Mouse (Mus musculus) limb, embryonic 12.5 days (tissue): ENCODE measurements around the gene Gm12248. TPM values are rescaled to one million over a fixed set of nuclear protein-coding genes. Genes with fewer than 3 reads are reported as not detected.
"Not testable (repeated sequence)": the region's sequence is repeated elsewhere in the genome, so short reads cannot be mapped to it uniquely, and the experiment has no call there.

Experiments used
- ATAC-seq: fragments of 200-750 bp; cut with Nextera tagmentation; 2 replicates; pipeline ENCODE4 v1.8.0; 2017; ENCODE audit warnings: low read depth, moderate TSS enrichment; ENCODE audit not compliant: insufficient number of reproducible peaks, insufficient read depth, low FRiP score, low TSS enrichment
- H3K27ac ChIP-seq: fragments of 300-500 bp; sonication (generic); 2 replicates; pipeline ENCODE4 v1.5.1; 2016; ENCODE audit warnings: mild to moderate bottlenecking, moderate library complexity
- H3K27me3 ChIP-seq: fragments of 300-500 bp; sonication (generic); 2 replicates; pipeline ENCODE4 v1.6.1; 2016; ENCODE audit warnings: mild to moderate bottlenecking, moderate library complexity
- H3K36me3 ChIP-seq: fragments of 300-500 bp; sonication (generic); 2 replicates; pipeline ENCODE4 v1.6.1; 2016; ENCODE audit warnings: mild to moderate bottlenecking, moderate library complexity
- H3K4me1 ChIP-seq: fragments of 300-500 bp; sonication (generic); replicated peaks from 2 replicates; pipeline ENCODE4 v1.6.1; 2016
- H3K4me2 ChIP-seq: fragments of 300-500 bp; sonication (generic); 2 replicates; pipeline ENCODE4 v1.6.1; 2016; ENCODE audit warnings: mild to moderate bottlenecking, moderate library complexity
- H3K4me3 ChIP-seq: fragments of 300-500 bp; sonication (generic); replicated peaks from 2 replicates; pipeline ENCODE4 v1.5.1; 2016; ENCODE audit warnings: mild to moderate bottlenecking
- H3K9ac ChIP-seq: fragments of 300-500 bp; sonication (generic); replicated peaks from 2 replicates; pipeline ENCODE4 v1.6.1; 2016; ENCODE audit warnings: mild to moderate bottlenecking, moderate library complexity
- H3K9me3 ChIP-seq: fragments of 300-500 bp; sonication (generic); 2 replicates; pipeline ENCODE4 v1.6.1; 2016; ENCODE audit warnings: mild to moderate bottlenecking, moderate library complexity
- WGBS: fragments of 180-500 bp; shearing (Covaris S2); methylation state at CpG from one replicate; pipeline ENCODE4 v1.1.7; 2016; 5-methylcytosine and 5-hydroxymethylcytosine counted together
- polyA plus RNA-seq: library from polyadenylated mRNA; unstranded; fragments of >200 nt; fragmentation: Nextera tagmentation; extraction: Ambion mirVana; gene quantifications from 2 replicates; pipeline ENCODE4 v1.2.1, GENCODE M21; 2016

Gm12248 gene
- polyA plus RNA-seq, 1 experiment from 2014 or later = not detected

- no peak for ATAC-seq
- H3K27ac ChIP-seq = no peak overlapping the region
- H3K27me3 ChIP-seq = no peaks in the 10 kb centered on the region
- 76% methylated on average over 4 of the region's 4 CpGs for WGBS
- H3K4me2 ChIP-seq = no peak overlapping the region
- no peak overlapping the region for H3K4me3 ChIP-seq
- H3K4me1 ChIP-seq = no peaks in the 10 kb centered on the region
- H3K36me3 ChIP-seq = no peaks in the 10 kb centered on the region
- no peak overlapping the region for H3K9ac ChIP-seq
- peaks cover 4% of the 10 kb centered on the region; the same call in 1 of the 2 replicates for H3K9me3 ChIP-seq
These were observed 15.7 kb downstream of the Gm12248 start for GRCm38 (mm10) chr11:58077270-58077669.

- H3K4me3 ChIP-seq = no peak overlapping the region
- H3K9me3 ChIP-seq = no peaks in the 10 kb centered on the region
- whole genome bisulfite sequencing = 83% methylated on average over 3 of the region's 3 CpGs
- ATAC-seq = no peak
- H3K36me3 ChIP-seq = no peaks in the 10 kb centered on the region
- H3K4me1 ChIP-seq = no peaks in the 10 kb centered on the region
- no peak overlapping the region for H3K27ac ChIP-seq
- no peaks in the 10 kb centered on the region for H3K27me3 ChIP-seq
- H3K9ac ChIP-seq = no peak overlapping the region
- H3K4me2 ChIP-seq = no peak overlapping the region
These were observed 20.0 kb downstream of the Gm12248 start for GRCm38 (mm10) chr11:58072978-58073377.

DNA sequence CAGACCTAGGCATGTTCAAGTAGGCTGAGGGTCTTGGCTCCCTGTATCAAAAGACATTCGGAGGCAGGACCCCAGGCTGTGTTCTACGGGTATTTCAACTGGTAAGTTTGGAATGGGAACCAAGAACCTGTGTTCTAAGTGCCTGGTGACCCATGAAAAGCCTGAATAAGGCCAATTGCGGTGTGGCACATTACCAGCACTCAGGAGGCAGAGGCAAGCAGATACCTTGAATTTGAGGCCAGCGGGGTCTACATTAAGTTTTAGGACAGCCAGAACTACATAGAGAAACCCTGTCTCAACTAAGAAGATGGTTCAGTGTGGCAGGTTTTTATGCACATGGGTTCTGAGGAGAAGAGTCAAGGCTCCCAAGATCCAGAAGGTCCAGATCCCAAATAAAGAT, 27.9 kb downstream of the Gm12248 start:
- no peak overlapping the region for H3K9ac ChIP-seq
- H3K27me3 ChIP-seq = no peaks in the 10 kb centered on the region
- no peak overlapping the region for H3K4me3 ChIP-seq
- H3K4me2 ChIP-seq = no peak overlapping the region
- H3K36me3 ChIP-seq = peaks cover 11% of the 10 kb centered on the region
- H3K27ac ChIP-seq = no peak overlapping the region
- H3K4me1 ChIP-seq = no peaks in the 10 kb centered on the region
- ATAC-seq = no peak
- WGBS = 88% methylated on average over 4 of the region's 4 CpGs
- no peaks in the 10 kb centered on the region for H3K9me3 ChIP-seq

- Histone ChIP-seq H3K4me1 (no peaks in the 10 kb centered on the region), H3K4me3 (no peak overlapping the region), H3K27ac (no peak overlapping the region), H3K27me3 (no peaks in the 10 kb centered on the region), H3K36me3 (peaks cover 31% of the 10 kb centered on the region), H3K4me2 (no peak overlapping the region), H3K9ac (no peak overlapping the region), H3K9me3 (no peaks in the 10 kb centered on the region)
- WGBS = 89% methylated on average over 4 of the region's 4 CpGs
- ATAC-seq = no peak
These were observed 30.3 kb downstream of the Gm12248 start for GRCm38 (mm10) chr11:58062586-58062985.

DNA sequence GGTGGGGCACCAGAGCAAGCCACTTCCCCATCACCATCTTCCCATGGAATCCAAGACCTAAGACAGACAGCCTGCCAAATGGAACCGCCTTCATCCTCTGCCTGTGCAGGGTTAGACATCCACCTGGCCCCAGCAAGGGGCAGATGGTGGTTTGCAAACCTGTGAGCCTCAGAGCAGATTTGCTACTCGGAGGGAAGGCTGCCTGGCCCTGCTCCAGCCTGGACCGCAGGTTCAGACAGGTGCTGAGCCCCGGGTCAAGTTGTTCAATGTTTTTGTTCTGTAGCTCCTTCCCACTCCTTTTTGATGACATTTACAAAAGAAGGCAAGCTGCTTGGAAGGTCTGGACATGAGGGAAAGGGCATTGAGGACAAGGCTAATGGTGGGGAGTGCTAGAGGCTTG, 31.7 kb downstream of the Gm12248 start:
- not testable (repeated sequence) for H3K27me3 ChIP-seq, H3K9ac ChIP-seq, ATAC-seq, H3K9me3 ChIP-seq, H3K4me2 ChIP-seq, H3K27ac ChIP-seq, H3K4me1 ChIP-seq, H3K4me3 ChIP-seq
- H3K36me3 ChIP-seq = peaks cover 45% of the 10 kb centered on the region
- 86% methylated on average over 4 of the region's 4 CpGs for WGBS

- 0 out of 2 replicates have a peak, but pooled peaks have one; percentile 20 for ATAC-seq
- H3K9ac ChIP-seq, H3K4me1 ChIP-seq, H3K4me2 ChIP-seq, H3K9me3 ChIP-seq, H3K4me3 ChIP-seq, H3K27me3 ChIP-seq, H3K27ac ChIP-seq: not testable (repeated sequence)
- H3K36me3 ChIP-seq = peaks cover 59% of the 10 kb centered on the region
- 91% methylated on average over 7 of the region's 7 CpGs for WGBS
These were observed 33.2 kb downstream of the Gm12248 start for GRCm38 (mm10) chr11:58059752-58060151.

GRCm38 (mm10) chr11:58057455-58057854, 35.5 kb downstream of the Gm12248 start:
- no peak overlapping the region for H3K27ac ChIP-seq
- H3K4me1 ChIP-seq = no peaks in the 10 kb centered on the region
- no peak overlapping the region for H3K4me2 ChIP-seq
- no peak overlapping the region for H3K9ac ChIP-seq
- no peak overlapping the region for H3K4me3 ChIP-seq
- ATAC-seq = no peak
- no peaks in the 10 kb centered on the region for H3K9me3 ChIP-seq
- WGBS = 77% methylated on average over 6 of the region's 6 CpGs
- H3K27me3 ChIP-seq = no peaks in the 10 kb centered on the region
- H3K36me3 ChIP-seq = peaks cover 82% of the 10 kb centered on the region

- WGBS = 81% methylated on average over 4 of the region's 4 CpGs
- H3K4me3 ChIP-seq = no peak overlapping the region
- peaks cover 83% of the 10 kb centered on the region for H3K36me3 ChIP-seq
- no peak overlapping the region for H3K4me2 ChIP-seq
- H3K4me1 ChIP-seq = no peaks in the 10 kb centered on the region
- H3K9me3 ChIP-seq = no peaks in the 10 kb centered on the region
- no peak for ATAC-seq
- no peaks in the 10 kb centered on the region for H3K27me3 ChIP-seq
- H3K27ac ChIP-seq = no peak overlapping the region
- no peak overlapping the region for H3K9ac ChIP-seq
These were observed 46.5 kb downstream of the Gm12248 start for GRCm38 (mm10) chr11:58046438-58046837.

- Histone ChIP-seq H3K36me3 (peaks cover 49% of the 10 kb centered on the region), H3K4me3 (no peak overlapping the region), H3K27ac (no peak overlapping the region), H3K27me3 (no peaks in the 10 kb centered on the region), H3K4me1 (0 out of 2 replicates have a peak, but pooled peaks cover 7% of the 10 kb centered on the region), H3K4me2 (no peak overlapping the region), H3K9me3 (no peaks in the 10 kb centered on the region), H3K9ac (no peak overlapping the region)
- whole genome bisulfite sequencing = 92% methylated on average over 5 of the region's 5 CpGs
- no peak for ATAC-seq
These were observed 50.0 kb downstream of the Gm12248 start for GRCm38 (mm10) chr11:58042861-58043431.

GRCm38 (mm10) chr11:58039027-58039426, 53.9 kb downstream of the Gm12248 start:
- H3K36me3 ChIP-seq = peaks cover 27% of the 10 kb centered on the region
- WGBS = 86% methylated on average over 1 of the region's 1 CpGs
- no peaks in the 10 kb centered on the region for H3K9me3 ChIP-seq
- no peak for ATAC-seq
- no peaks in the 10 kb centered on the region for H3K27me3 ChIP-seq
- H3K4me2 ChIP-seq = no peak overlapping the region
- H3K9ac ChIP-seq = no peak overlapping the region
- H3K4me1 ChIP-seq = 0 out of 2 replicates have a peak, but pooled peaks cover 10% of the 10 kb centered on the region
- no peak overlapping the region for H3K27ac ChIP-seq
- H3K4me3 ChIP-seq = no peak overlapping the region

GRCm38 (mm10) chr11:58033635-58034034, 59.3 kb downstream of the Gm12248 start:
- no peak overlapping the region for H3K9ac ChIP-seq
- H3K27me3 ChIP-seq = no peaks in the 10 kb centered on the region
- no peak overlapping the region for H3K4me2 ChIP-seq
- H3K4me3 ChIP-seq = no peak overlapping the region
- no peak for ATAC-seq
- no peaks in the 10 kb centered on the region for H3K36me3 ChIP-seq
- H3K4me1 ChIP-seq = 0 out of 2 replicates have a peak, but pooled peaks cover 16% of the 10 kb centered on the region
- H3K27ac ChIP-seq = no peak overlapping the region
- WGBS = 84% methylated on average over 3 of the region's 3 CpGs
- H3K9me3 ChIP-seq = no peaks in the 10 kb centered on the region

- H3K4me3 ChIP-seq = no peak overlapping the region
- H3K36me3 ChIP-seq = no peaks in the 10 kb centered on the region
- H3K4me1 ChIP-seq = 0 out of 2 replicates have a peak, but pooled peaks cover 13% of the 10 kb centered on the region
- H3K27ac ChIP-seq = no peak overlapping the region
- no peak overlapping the region for H3K4me2 ChIP-seq
- 67% methylated on average over 6 of the region's 6 CpGs for WGBS
- ATAC-seq = no peak
- H3K9ac ChIP-seq = no peak overlapping the region
- no peaks in the 10 kb centered on the region for H3K9me3 ChIP-seq
- H3K27me3 ChIP-seq = no peaks in the 10 kb centered on the region
These were observed 61.8 kb downstream of the Gm12248 start for GRCm38 (mm10) chr11:58031176-58031575.
